Mouse (Mus musculus) intestine, embryonic 16.5 days (tissue): ENCODE measurements around the gene Ube2n. TPM values are rescaled to one million over a fixed set of nuclear protein-coding genes. Genes with fewer than 3 reads are reported as not detected.

Experiments used
- ATAC-seq: fragments of 200-750 bp; cut with Nextera tagmentation; 2 replicates; pipeline ENCODE4 v1.8.0; 2017; ENCODE audit warnings: moderate TSS enrichment, moderate library complexity
- H3K27ac ChIP-seq: fragments of 300-500 bp; sonication (generic); 2 replicates; pipeline ENCODE4 v1.5.1; 2014; ENCODE audit warnings: mild to moderate bottlenecking, low read length
- H3K27me3 ChIP-seq: fragments of 300-500 bp; sonication (generic); replicated peaks from 2 replicates; pipeline ENCODE4 v1.6.1; 2014; ENCODE audit warnings: low read length, control low read depth, mixed read lengths; ENCODE audit not compliant: control insufficient read depth, insufficient read depth
- H3K36me3 ChIP-seq: fragments of 300-500 bp; sonication (generic); 2 replicates; pipeline ENCODE4 v1.6.1; 2014; ENCODE audit warnings: low read length, control low read depth; ENCODE audit not compliant: control insufficient read depth, insufficient read depth
- H3K4me1 ChIP-seq: fragments of 300-500 bp; sonication (generic); 2 replicates; pipeline ENCODE4 v1.6.1; 2014; ENCODE audit warnings: low read length, control low read depth, mixed read lengths; ENCODE audit not compliant: control insufficient read depth, insufficient read depth
- H3K4me2 ChIP-seq: fragments of 300-500 bp; sonication (generic); 2 replicates; pipeline ENCODE4 v1.6.1; 2014; ENCODE audit warnings: low read depth, low read length, control low read depth
- H3K4me3 ChIP-seq: fragments of 300-500 bp; sonication (generic); 2 replicates; pipeline ENCODE4 v1.5.1; 2014; ENCODE audit warnings: mild to moderate bottlenecking, low read length
- H3K9ac ChIP-seq: fragments of 300-500 bp; sonication (generic); 2 replicates; pipeline ENCODE4 v1.6.1; 2014; ENCODE audit warnings: low read depth, low read length
- H3K9me3 ChIP-seq: fragments of 300-500 bp; sonication (generic); 2 replicates; pipeline ENCODE4 v1.6.1; 2016; ENCODE audit warnings: low read length, control low read depth; ENCODE audit not compliant: control insufficient read depth
- WGBS: fragments of 180-500 bp; shearing (Covaris S2); extraction: QIAGEN DNeasy Blood & Tissue Kit; methylation state at CpG from one replicate; pipeline ENCODE4 v1.1.7; 2014; 5-methylcytosine and 5-hydroxymethylcytosine counted together
- polyA plus RNA-seq: library from polyadenylated mRNA; unstranded; fragments of >200 nt; fragmentation: Nextera tagmentation; extraction: Ambion mirVana; gene quantifications from 2 replicates; pipeline ENCODE4 v1.2.1, GENCODE M21; 2015

Ube2n gene
- polyA plus RNA-seq, 1 experiment from 2014 or later = 288 TPM

DNA sequence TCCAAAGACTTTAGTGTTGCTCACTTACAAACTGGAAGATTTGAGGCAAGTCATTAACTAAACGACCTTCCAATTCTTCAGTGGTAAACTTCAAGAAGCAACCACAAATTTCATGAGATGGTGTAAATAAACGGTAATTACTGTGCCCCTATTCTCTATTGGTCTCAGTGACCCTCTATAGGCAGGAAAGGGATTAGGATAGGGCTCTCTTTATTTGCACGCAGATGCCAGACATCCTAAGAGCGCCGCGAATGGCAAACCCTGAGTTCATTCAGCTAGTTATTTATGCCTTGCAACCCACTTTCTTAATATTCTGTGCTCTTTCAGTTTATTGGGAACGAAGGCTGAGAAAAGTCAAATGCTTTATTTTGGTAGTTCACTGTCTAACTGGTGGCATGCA is 13.9 kb upstream of the Ube2n start:
- no peaks in the 10 kb centered on the region for H3K9me3 ChIP-seq
- peak overlapping the region; percentile 84 for H3K9ac ChIP-seq
- H3K4me1 ChIP-seq = peaks cover 5% of the 10 kb centered on the region
- 2% methylated on average over 7 of the region's 7 CpGs for WGBS
- no peaks in the 10 kb centered on the region for H3K27me3 ChIP-seq
- peaks cover 8% of the 10 kb centered on the region for H3K36me3 ChIP-seq
- H3K27ac ChIP-seq = peak overlapping the region; percentile 87
- peak overlapping the region; percentile 71 for H3K4me3 ChIP-seq
- peak overlapping the region; percentile 75 for H3K4me2 ChIP-seq
- peak; percentile 45; the same call in 1 of the 2 replicates for ATAC-seq

DNA sequence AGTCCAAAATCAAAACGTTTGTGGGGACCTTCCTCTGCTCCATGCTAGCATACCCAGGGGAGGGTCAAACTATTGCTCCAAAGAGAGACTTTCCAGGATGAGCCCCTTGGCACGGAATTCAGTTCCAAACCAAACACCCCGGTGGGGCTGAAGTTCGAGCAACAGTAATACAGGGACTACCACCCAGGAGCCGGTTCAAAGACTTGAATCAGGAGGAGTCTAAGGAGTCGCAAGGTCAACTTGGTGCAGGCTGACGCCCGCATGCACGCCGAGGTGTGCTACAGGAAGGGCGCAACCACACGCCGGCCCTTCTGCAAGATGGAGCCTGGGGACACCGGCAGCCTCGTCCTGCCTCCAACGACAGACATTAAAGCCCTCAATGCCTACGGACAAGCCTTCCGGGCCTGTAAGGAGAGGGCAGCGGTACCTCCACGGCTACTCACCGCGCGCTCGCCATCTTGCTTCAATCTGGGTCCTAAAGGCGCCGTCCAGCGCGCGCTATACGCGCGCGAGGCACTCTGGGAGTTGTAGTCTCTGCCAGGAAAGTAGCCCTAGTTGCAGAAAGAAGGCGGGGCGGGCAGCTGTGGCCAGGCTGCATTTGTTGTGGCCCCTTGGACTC is 13.4 kb upstream of the Ube2n start, which contains the start of gene Mrpl42:
Gene Mrpl42, minus strand, starts transcription at position 478 of the 619 bp plus-strand sequence.
- Histone ChIP-seq H3K9ac (peak within 1 kb of the TSS; percentile 84), H3K9me3 (no peaks in the 10 kb centered on the region), H3K4me3 (peak within 1 kb of the TSS; percentile 71), H3K4me1 (peaks cover 5% of the 10 kb centered on the region), H3K36me3 (peaks cover 8% of the 10 kb centered on the region), H3K4me2 (peak within 1 kb of the TSS; percentile 75), H3K27ac (peak within 1 kb of the TSS; percentile 87), H3K27me3 (no peaks in the 10 kb centered on the region)
- 0% methylated on average over 35 of the region's 35 CpGs for WGBS
- peak; percentile 97 for ATAC-seq

DNA sequence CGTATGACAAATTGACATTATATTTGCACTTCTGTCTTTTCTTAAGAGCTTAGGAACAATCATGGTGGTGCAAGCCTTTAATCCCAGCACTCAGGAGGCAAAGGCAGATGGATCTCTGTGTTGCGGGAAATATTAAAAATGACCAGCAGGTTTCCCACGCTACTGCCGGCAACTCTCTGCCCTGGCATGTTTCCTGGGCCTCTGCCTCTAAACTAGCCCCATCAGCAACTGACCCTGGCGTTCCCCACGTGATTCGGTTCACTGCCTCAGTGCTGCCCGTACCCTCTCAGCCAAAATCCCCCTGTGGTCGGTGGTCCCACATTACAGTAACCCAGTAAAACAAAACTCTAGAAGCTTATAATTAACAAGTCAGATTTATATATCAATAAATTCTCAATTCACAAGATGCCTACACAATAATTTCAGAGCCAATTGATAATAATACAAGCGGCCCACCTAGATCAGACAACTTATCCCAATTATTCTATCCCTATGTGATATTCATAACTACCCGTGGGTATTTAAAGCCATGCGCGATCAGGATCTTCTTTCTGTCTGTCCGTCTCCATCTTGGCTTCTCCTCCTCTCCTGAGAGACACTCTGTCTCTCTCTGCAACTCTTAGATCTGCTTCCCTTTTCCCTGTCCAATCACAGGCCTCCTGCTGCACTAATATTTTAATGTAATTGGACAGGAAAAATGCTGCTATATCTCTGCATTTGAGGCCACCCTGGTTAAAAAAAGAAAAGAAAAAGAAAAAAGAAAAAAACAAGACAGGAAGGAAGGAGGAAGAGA is 11.3 kb upstream of the Ube2n start:
- Histone ChIP-seq H3K4me3 (no peak overlapping the region), H3K4me2 (no peak overlapping the region), H3K9me3 (no peaks in the 10 kb centered on the region), H3K36me3 (no peaks in the 10 kb centered on the region), H3K9ac (no peak overlapping the region), H3K4me1 (peaks cover 5% of the 10 kb centered on the region), H3K27ac (no peak overlapping the region), H3K27me3 (no peaks in the 10 kb centered on the region)
- ATAC-seq = no peak
- 88% methylated on average over 14 of the region's 14 CpGs for WGBS

DNA sequence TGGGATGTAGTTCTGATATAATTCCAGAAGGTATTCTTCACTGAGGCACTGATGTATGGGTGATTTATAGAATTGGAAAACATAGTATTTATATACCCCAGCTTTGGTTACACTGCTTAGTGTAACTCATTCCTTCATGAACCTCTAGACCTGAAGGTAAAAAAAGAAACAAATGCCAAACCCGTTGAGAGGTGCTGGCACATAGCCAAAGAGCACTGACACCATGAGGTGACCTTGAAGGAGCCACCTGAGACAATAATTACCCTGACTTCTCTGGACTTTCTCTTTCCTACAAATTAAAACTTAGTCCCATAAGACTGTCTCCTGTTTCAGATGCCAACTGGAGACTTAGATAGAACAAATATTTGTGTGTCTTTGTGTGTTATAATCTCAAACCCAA is 10.6 kb upstream of the Ube2n start:
- H3K27ac ChIP-seq = no peak overlapping the region

DNA sequence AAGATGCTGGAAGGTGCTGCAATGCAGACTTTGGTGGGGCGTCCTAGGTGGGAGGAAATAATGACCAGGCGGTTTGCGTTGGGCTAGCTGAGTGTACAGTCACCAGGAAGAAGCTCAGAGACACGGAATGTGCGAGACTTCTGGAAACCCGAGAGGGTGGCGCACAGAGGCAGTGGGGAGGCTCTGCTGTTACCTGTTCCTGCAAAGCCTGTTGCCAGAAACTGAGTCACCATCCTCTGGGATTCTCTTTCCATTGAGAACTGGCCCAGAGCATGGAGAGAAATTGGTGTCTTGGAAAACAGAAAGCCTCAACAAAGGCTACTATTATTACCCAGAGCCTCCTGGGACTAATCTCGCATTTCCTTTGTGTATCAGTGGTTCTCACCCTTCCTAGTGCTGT is 6.8 kb upstream of the Ube2n start:
- Histone ChIP-seq H3K9me3 (peaks cover 3% of the 10 kb centered on the region; the same call in 1 of the 2 replicates), H3K9ac (no peak overlapping the region), H3K4me2 (no peak overlapping the region), H3K4me1 (no peaks in the 10 kb centered on the region), H3K27ac (no peak overlapping the region), H3K4me3 (no peak overlapping the region), H3K36me3 (no peaks in the 10 kb centered on the region), H3K27me3 (no peaks in the 10 kb centered on the region)
- WGBS = 86% methylated on average over 8 of the region's 8 CpGs
- ATAC-seq = no peak

More for the DNA sequence above, 10.6 kb upstream of the Ube2n start:
- Histone ChIP-seq H3K4me3 (no peak overlapping the region), H3K9ac (no peak overlapping the region), H3K27me3 (no peaks in the 10 kb centered on the region), H3K36me3 (no peaks in the 10 kb centered on the region), H3K9me3 (no peaks in the 10 kb centered on the region), H3K4me2 (no peak overlapping the region), H3K4me1 (peaks cover 5% of the 10 kb centered on the region)
- WGBS = 28% methylated on average over 1 of the region's 1 CpGs
- ATAC-seq = no peak

DNA sequence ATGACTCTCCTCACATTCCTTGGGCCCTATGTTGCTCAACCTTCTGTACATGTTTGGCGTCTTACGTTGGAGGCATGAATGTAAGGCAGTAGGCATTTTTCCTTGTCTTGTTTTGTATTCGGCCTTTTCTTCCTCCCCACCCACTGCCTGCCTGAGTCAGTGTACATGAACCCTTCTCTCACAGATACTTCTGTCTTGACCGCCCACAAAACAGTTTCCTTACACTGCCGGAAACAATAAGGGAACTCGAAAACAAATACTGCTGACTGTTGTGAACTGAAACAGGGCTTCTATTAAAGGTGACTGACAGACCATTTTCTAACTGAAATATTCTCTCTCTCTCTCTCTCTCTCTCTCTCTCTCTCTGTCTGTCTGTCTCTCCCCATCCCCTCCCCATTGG is 6.2 kb upstream of the Ube2n start:
- ATAC-seq = no peak
- 77% methylated on average over 6 of the region's 6 CpGs for WGBS

DNA sequence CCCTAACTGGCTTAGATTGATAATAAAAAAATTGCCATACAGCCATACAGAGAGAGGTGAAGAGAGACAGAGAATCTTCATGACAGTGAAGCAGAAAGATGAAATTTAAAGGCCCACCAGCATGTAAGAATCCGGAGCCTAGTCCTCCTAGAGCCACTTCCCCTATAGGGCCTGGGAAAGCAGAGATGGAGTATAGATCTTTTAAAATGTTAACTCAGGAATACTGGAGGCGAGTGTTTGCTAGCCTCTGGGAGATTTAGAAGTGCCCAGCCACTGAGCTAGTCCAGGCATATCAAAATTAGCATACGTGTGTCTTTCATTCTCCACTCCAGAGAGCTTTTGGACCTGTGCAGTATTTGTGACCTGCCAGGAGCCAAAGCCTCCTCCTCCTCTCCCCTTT is 5.7 kb upstream of the Ube2n start:
- Histone ChIP-seq H3K9ac (no peak overlapping the region), H3K9me3 (peaks cover 3% of the 10 kb centered on the region; the same call in 1 of the 2 replicates), H3K4me3 (no peak overlapping the region), H3K27me3 (no peaks in the 10 kb centered on the region), H3K27ac (no peak overlapping the region), H3K4me2 (no peak overlapping the region), H3K4me1 (peaks cover 5% of the 10 kb centered on the region), H3K36me3 (no peaks in the 10 kb centered on the region)
- no peak for ATAC-seq
- WGBS = 74% methylated on average over 3 of the region's 3 CpGs

More for the DNA sequence above, 6.2 kb upstream of the Ube2n start:
- Histone ChIP-seq H3K27me3 (no peaks in the 10 kb centered on the region), H3K27ac (no peak overlapping the region), H3K4me1 (peaks cover under 1% of the 10 kb centered on the region; the same call in 1 of the 2 replicates), H3K36me3 (no peaks in the 10 kb centered on the region), H3K9me3 (peaks cover 3% of the 10 kb centered on the region; the same call in 1 of the 2 replicates), H3K4me3 (no peak overlapping the region), H3K4me2 (no peak overlapping the region), H3K9ac (no peak overlapping the region)

DNA sequence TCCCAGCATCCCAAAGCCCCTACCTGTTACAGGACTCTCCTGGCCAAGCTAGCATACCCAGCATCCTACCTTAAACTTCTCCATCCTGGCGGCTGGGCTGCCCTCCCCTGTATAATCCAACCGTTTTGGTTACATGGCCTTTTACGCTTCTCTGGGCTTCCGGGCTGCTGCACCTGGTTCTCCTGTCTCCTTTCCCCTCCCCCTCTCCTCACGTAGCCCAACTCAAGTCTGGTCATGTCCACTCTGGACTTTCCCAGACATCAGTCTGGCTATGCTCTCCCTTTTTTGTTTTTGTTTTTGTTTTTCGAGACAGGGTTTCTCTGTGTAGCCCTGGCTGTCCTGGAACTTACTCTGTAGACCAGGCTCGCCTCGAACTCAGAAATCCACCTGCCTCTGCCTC is 2.3 kb upstream of the Ube2n start:
- H3K27ac ChIP-seq = no peak overlapping the region
- ATAC-seq = no peak
- H3K36me3 ChIP-seq = no peaks in the 10 kb centered on the region
- no peak overlapping the region for H3K4me3 ChIP-seq
- peaks cover 3% of the 10 kb centered on the region; the same call in 1 of the 2 replicates for H3K9me3 ChIP-seq
- H3K27me3 ChIP-seq = no peaks in the 10 kb centered on the region
- H3K4me2 ChIP-seq = no peak overlapping the region
- WGBS = 86% methylated on average over 8 of the region's 8 CpGs
- peaks cover 12% of the 10 kb centered on the region for H3K4me1 ChIP-seq
- H3K9ac ChIP-seq = no peak overlapping the region

DNA sequence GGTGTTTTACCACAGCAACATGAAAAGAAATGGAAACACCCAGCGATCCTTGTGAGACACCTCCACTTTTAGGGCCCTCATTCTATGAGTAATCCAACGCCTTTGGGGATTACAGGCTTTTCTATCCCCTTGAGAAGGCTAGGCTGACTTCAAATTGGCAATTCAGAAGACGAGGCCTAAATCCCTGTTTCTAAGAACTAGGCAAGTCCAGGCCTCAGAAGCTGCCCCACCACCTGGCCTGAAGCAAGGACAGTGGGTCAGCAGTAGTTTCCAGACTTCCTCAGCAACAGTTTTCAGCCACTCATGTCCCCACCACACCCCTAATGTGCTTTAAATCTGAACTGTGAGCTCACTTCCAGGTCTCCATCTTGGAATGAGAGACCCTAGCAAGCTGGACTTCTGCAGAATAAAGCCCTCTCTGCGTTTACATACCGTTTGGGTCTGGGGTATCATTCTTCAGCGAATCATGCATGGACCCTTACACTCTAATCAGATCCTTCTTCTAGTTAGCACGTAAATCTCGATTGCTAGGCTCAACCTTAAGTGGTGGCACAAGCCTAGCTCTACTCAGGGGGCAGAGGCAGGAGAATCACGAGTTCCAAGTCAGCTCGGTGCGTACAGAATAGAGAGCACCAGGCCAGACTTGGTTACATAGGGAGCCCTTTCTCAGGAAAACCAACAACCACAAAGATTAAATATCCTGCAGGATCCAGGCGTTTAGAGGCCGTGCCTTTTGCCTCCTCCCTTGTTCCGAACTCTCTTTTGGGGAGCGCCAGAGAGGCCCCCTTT is 983 bp upstream of the Ube2n start:
- peak; percentile 14 for ATAC-seq
- Histone ChIP-seq H3K9me3 (peaks cover 3% of the 10 kb centered on the region; the same call in 1 of the 2 replicates), H3K27me3 (no peaks in the 10 kb centered on the region), H3K9ac (peak overlapping the region; percentile 99), H3K36me3 (no peaks in the 10 kb centered on the region), H3K4me2 (peak overlapping the region; percentile 66), H3K4me1 (peaks cover 12% of the 10 kb centered on the region), H3K4me3 (peak overlapping the region; percentile 93), H3K27ac (peak overlapping the region; percentile 99)
- WGBS = 34% methylated on average over 15 of the region's 15 CpGs
